Mouse (Mus musculus): ENCODE results near the gene Col23a1. TPM values are rescaled to one million over a fixed set of nuclear protein-coding genes. Genes with fewer than 3 reads are reported as not detected.
"Not testable (repeated sequence)": the region's sequence is repeated elsewhere in the genome, so short reads cannot be mapped to it uniquely, and the experiment has no call there.

The Col23a1 gene
- polyA plus RNA-seq, 1 experiment from 2014 or later = 21.6 TPM

- WGBS = 91% methylated on average over 3 of the region's 3 CpGs
These were observed 312.5 kb downstream of the Col23a1 start for GRCm38 (mm10) chr11:51602253-51602652.

GRCm38 (mm10) chr11:51605602-51606446, 316.1 kb downstream of the Col23a1 start:
- Histone ChIP-seq H3K36me3 (ENCODE audit: control insufficient read depth, insufficient read depth, low read length) (peaks cover 48% of the 10 kb centered on the region), H3K9me3 (ENCODE audit: control insufficient read depth, low read depth, low read length) (no peaks in the 10 kb centered on the region), H3K4me1 (ENCODE audit: control insufficient read depth, insufficient read depth, low read length) (peaks cover 23% of the 10 kb centered on the region), H3K27ac (ENCODE audit: low read length) (peak overlapping the region; percentile 95), H3K9ac (replicated peaks; ENCODE audit: low read depth, low read length) (peak overlapping the region; percentile 100), H3K4me3 (ENCODE audit: low read depth, low read length) (peak overlapping the region; percentile 97), H3K27me3 (ENCODE audit: control insufficient read depth, insufficient read depth, low read length) (no peaks in the 10 kb centered on the region), H3K4me2 (replicated peaks; ENCODE audit: low read depth, low read length) (peak overlapping the region; percentile 61)
- under 1% methylated on average over 81 of the region's 81 CpGs for WGBS
- ATAC-seq (ENCODE audit: insufficient number of reproducible peaks, insufficient read depth, low FRiP score, low read depth) = peak; percentile 82

More at GRCm38 (mm10) chr11:51602253-51602652, 312.5 kb downstream of the Col23a1 start:
- Histone ChIP-seq H3K4me1 (ENCODE audit: control insufficient read depth, insufficient read depth, low read length) (peaks cover 20% of the 10 kb centered on the region; the same call in 1 of the 2 replicates), H3K27me3 (ENCODE audit: control insufficient read depth, insufficient read depth, low read length) (no peaks in the 10 kb centered on the region), H3K4me2 (replicated peaks; ENCODE audit: low read depth, low read length) (no peak overlapping the region), H3K36me3 (ENCODE audit: control insufficient read depth, insufficient read depth, low read length) (peaks cover 84% of the 10 kb centered on the region), H3K27ac (ENCODE audit: low read length) (no peak overlapping the region), H3K4me3 (ENCODE audit: low read depth, low read length) (no peak overlapping the region), H3K9me3 (ENCODE audit: control insufficient read depth, low read depth, low read length) (no peaks in the 10 kb centered on the region), H3K9ac (replicated peaks; ENCODE audit: low read depth, low read length) (no peak overlapping the region)
- ATAC-seq (ENCODE audit: insufficient number of reproducible peaks, insufficient read depth, low FRiP score, low read depth) = no peak

GRCm38 (mm10) chr11:51606447-51607095, 316.9 kb downstream of the Col23a1 start, which contains the start of gene Hnrnpab:
Hnrnpab (minus strand) TSS chr11:51606847.
- peak within 1 kb of the TSS; percentile 100 for H3K9ac ChIP-seq (replicated peaks; ENCODE audit: low read depth, low read length)
- peaks cover 23% of the 10 kb centered on the region for H3K4me1 ChIP-seq (ENCODE audit: control insufficient read depth, insufficient read depth, low read length)
- peak; percentile 92 for ATAC-seq (ENCODE audit: insufficient number of reproducible peaks, insufficient read depth, low FRiP score, low read depth)
- H3K9me3 ChIP-seq (ENCODE audit: control insufficient read depth, low read depth, low read length) = no peaks in the 10 kb centered on the region
- whole genome bisulfite sequencing = under 1% methylated on average over 85 of the region's 91 CpGs
- H3K4me2 ChIP-seq (replicated peaks; ENCODE audit: low read depth, low read length) = peak within 1 kb of the TSS; percentile 73
- peaks cover 40% of the 10 kb centered on the region for H3K36me3 ChIP-seq (ENCODE audit: control insufficient read depth, insufficient read depth, low read length)
- peak within 1 kb of the TSS; percentile 95 for H3K27ac ChIP-seq (ENCODE audit: low read length)
- H3K27me3 ChIP-seq (ENCODE audit: control insufficient read depth, insufficient read depth, low read length) = no peaks in the 10 kb centered on the region
- H3K4me3 ChIP-seq (ENCODE audit: low read depth, low read length) = peak within 1 kb of the TSS; percentile 97

GRCm38 (mm10) chr11:51607096-51607738, 317.5 kb downstream of the Col23a1 start:
- H3K4me1 ChIP-seq (ENCODE audit: control insufficient read depth, insufficient read depth, low read length) = peaks cover 23% of the 10 kb centered on the region
- WGBS = 10% methylated on average over 15 of the region's 15 CpGs
- H3K27me3 ChIP-seq (ENCODE audit: control insufficient read depth, insufficient read depth, low read length) = no peaks in the 10 kb centered on the region
- no peaks in the 10 kb centered on the region for H3K9me3 ChIP-seq (ENCODE audit: control insufficient read depth, low read depth, low read length)
- peak overlapping the region; percentile 78 for H3K9ac ChIP-seq (replicated peaks; ENCODE audit: low read depth, low read length)
- H3K4me2 ChIP-seq (replicated peaks; ENCODE audit: low read depth, low read length) = peak overlapping the region; percentile 73
- H3K27ac ChIP-seq (ENCODE audit: low read length) = peak overlapping the region; percentile 95
- peak overlapping the region; percentile 97 for H3K4me3 ChIP-seq (ENCODE audit: low read depth, low read length)
- peak; percentile 42 for ATAC-seq (ENCODE audit: insufficient number of reproducible peaks, insufficient read depth, low FRiP score, low read depth)
- H3K36me3 ChIP-seq (ENCODE audit: control insufficient read depth, insufficient read depth, low read length) = peaks cover 34% of the 10 kb centered on the region

GRCm38 (mm10) chr11:51609266-51609909, 319.7 kb downstream of the Col23a1 start:
- Histone ChIP-seq H3K27ac (ENCODE audit: low read length) (no peak overlapping the region), H3K27me3 (ENCODE audit: control insufficient read depth, insufficient read depth, low read length) (no peaks in the 10 kb centered on the region), H3K4me1 (ENCODE audit: control insufficient read depth, insufficient read depth, low read length) (peaks cover 13% of the 10 kb centered on the region), H3K4me3 (ENCODE audit: low read depth, low read length) (no peak overlapping the region), H3K9me3 (ENCODE audit: control insufficient read depth, low read depth, low read length) (no peaks in the 10 kb centered on the region), H3K36me3 (ENCODE audit: control insufficient read depth, insufficient read depth, low read length) (peaks cover 12% of the 10 kb centered on the region), H3K9ac (replicated peaks; ENCODE audit: low read depth, low read length) (no peak overlapping the region), H3K4me2 (replicated peaks; ENCODE audit: low read depth, low read length) (no peak overlapping the region)
- WGBS = 60% methylated on average over 3 of the region's 3 CpGs
- ATAC-seq (ENCODE audit: insufficient number of reproducible peaks, insufficient read depth, low FRiP score, low read depth) = no peak

- not testable (repeated sequence) for H3K27me3 ChIP-seq (ENCODE audit: control insufficient read depth, insufficient read depth, low read length); H3K9me3 ChIP-seq (ENCODE audit: control insufficient read depth, low read depth, low read length); H3K4me3 ChIP-seq (ENCODE audit: low read depth, low read length); H3K27ac ChIP-seq (ENCODE audit: low read length); H3K4me2 ChIP-seq (replicated peaks; ENCODE audit: low read depth, low read length); H3K9ac ChIP-seq (replicated peaks; ENCODE audit: low read depth, low read length); ATAC-seq (ENCODE audit: insufficient number of reproducible peaks, insufficient read depth, low FRiP score, low read depth); H3K36me3 ChIP-seq (ENCODE audit: control insufficient read depth, insufficient read depth, low read length)
- peaks cover 13% of the 10 kb centered on the region for H3K4me1 ChIP-seq (ENCODE audit: control insufficient read depth, insufficient read depth, low read length)
- 78% methylated on average over 5 of the region's 5 CpGs for WGBS
These were observed 320.2 kb downstream of the Col23a1 start for GRCm38 (mm10) chr11:51609940-51610339.

GRCm38 (mm10) chr11:51614256-51614655, 324.5 kb downstream of the Col23a1 start:
- no peak for ATAC-seq (ENCODE audit: insufficient number of reproducible peaks, insufficient read depth, low FRiP score, low read depth)

GRCm38 (mm10) chr11:51615129-51615528, 325.4 kb downstream of the Col23a1 start:
- H3K9ac ChIP-seq (replicated peaks; ENCODE audit: low read depth, low read length) = peak overlapping the region; percentile 45; the same call in 1 of the 2 replicates
- H3K27ac ChIP-seq (ENCODE audit: low read length) = peak overlapping the region; percentile 96
- peak overlapping the region; percentile 27 for H3K4me3 ChIP-seq (ENCODE audit: low read depth, low read length)
- peak overlapping the region; percentile 56 for H3K4me2 ChIP-seq (replicated peaks; ENCODE audit: low read depth, low read length)
- H3K36me3 ChIP-seq (ENCODE audit: control insufficient read depth, insufficient read depth, low read length) = no peaks in the 10 kb centered on the region
- WGBS = 28% methylated on average over 7 of the region's 7 CpGs
- no peak for ATAC-seq (ENCODE audit: insufficient number of reproducible peaks, insufficient read depth, low FRiP score, low read depth)
- no peaks in the 10 kb centered on the region for H3K27me3 ChIP-seq (ENCODE audit: control insufficient read depth, insufficient read depth, low read length)
- H3K9me3 ChIP-seq (ENCODE audit: control insufficient read depth, low read depth, low read length) = no peaks in the 10 kb centered on the region
- peaks cover 16% of the 10 kb centered on the region; the same call in 1 of the 2 replicates for H3K4me1 ChIP-seq (ENCODE audit: control insufficient read depth, insufficient read depth, low read length)

More at GRCm38 (mm10) chr11:51614256-51614655, 324.5 kb downstream of the Col23a1 start:
- Histone ChIP-seq H3K27ac (ENCODE audit: low read length) (peak overlapping the region; percentile 96; the same call in 1 of the 2 replicates), H3K4me2 (replicated peaks; ENCODE audit: low read depth, low read length) (no peak overlapping the region), H3K27me3 (ENCODE audit: control insufficient read depth, insufficient read depth, low read length) (no peaks in the 10 kb centered on the region), H3K9ac (replicated peaks; ENCODE audit: low read depth, low read length) (no peak overlapping the region), H3K36me3 (ENCODE audit: control insufficient read depth, insufficient read depth, low read length) (no peaks in the 10 kb centered on the region), H3K4me3 (ENCODE audit: low read depth, low read length) (no peak overlapping the region), H3K4me1 (ENCODE audit: control insufficient read depth, insufficient read depth, low read length) (peaks cover 17% of the 10 kb centered on the region), H3K9me3 (ENCODE audit: control insufficient read depth, low read depth, low read length) (no peaks in the 10 kb centered on the region)
- WGBS = 74% methylated on average over 8 of the region's 8 CpGs

All from stomach, embryonic 14.5 days (tissue).